Mouse (Mus musculus) hindbrain, embryonic 10.5 days (tissue): Measurements from ENCODE around the gene Med26. TPM values are rescaled to one million over a fixed set of nuclear protein-coding genes. Genes with fewer than 3 reads are reported as not detected.

Experiments
- DNase-seq: peaks from one replicate; pipeline ENCODE4 v3.0.0-alpha.2; 2017; ENCODE audit warnings: low spot score
- H3K27ac ChIP-seq: fragments of 300-500 bp; sonication (generic); 2 replicates; pipeline ENCODE4 v1.5.1; 2016; ENCODE audit warnings: mild to moderate bottlenecking, moderate library complexity
- H3K27me3 ChIP-seq: fragments of 300-500 bp; sonication (generic); 2 replicates; pipeline ENCODE4 v1.6.1; 2016; ENCODE audit warnings: mild to moderate bottlenecking; ENCODE audit not compliant: poor library complexity, insufficient read depth, severe bottlenecking
- H3K36me3 ChIP-seq: fragments of 300-500 bp; sonication (generic); 2 replicates; pipeline ENCODE4 v1.6.1; 2016; ENCODE audit warnings: mild to moderate bottlenecking, moderate library complexity
- H3K4me1 ChIP-seq: fragments of 300-500 bp; sonication (generic); replicated peaks from 2 replicates; pipeline ENCODE4 v1.6.1; 2016; ENCODE audit warnings: mild to moderate bottlenecking
- H3K4me3 ChIP-seq: fragments of 300-500 bp; sonication (generic); 2 replicates; pipeline ENCODE4 v1.5.1; 2016; ENCODE audit warnings: mild to moderate bottlenecking, moderate library complexity
- H3K9me3 ChIP-seq: fragments of 300-500 bp; sonication (generic); 2 replicates; pipeline ENCODE4 v1.6.1; 2016; ENCODE audit warnings: mild to moderate bottlenecking, moderate library complexity
- WGBS: fragments of 180-500 bp; shearing (Covaris S2); methylation state at CpG from one replicate; pipeline ENCODE4 v1.1.7; 2016; 5-methylcytosine and 5-hydroxymethylcytosine counted together
- polyA plus RNA-seq: library from polyadenylated mRNA; unstranded; fragments of >200 nt; fragmentation: Nextera tagmentation; extraction: Ambion mirVana; gene quantifications from 2 replicates; pipeline ENCODE4 v1.2.1, GENCODE M21; 2016

Gene Med26
- polyA plus RNA-seq, 1 experiment from 2014 or later: 21.9 TPM

DNA sequence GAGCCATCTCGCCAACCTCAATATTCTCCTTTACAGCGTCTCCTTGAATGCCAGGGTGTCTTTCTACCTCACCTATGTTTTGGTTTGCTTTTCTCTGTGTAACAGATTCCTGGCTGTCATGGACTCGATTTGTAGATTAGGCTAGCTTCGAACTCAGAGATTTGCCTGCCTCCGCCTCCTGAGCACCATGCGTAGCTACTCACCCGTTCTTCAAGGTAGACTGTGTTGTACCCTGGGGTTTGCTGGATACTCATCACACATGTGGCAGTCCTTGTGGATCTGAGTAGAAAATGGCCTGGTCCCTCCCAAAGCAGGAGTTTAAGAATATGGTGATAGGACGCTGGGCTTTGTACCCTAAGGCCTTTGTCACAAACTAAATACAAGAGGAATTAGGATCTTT lies 54.7 kb downstream of the Med26 start:
- peak; percentile 16 for DNase-seq
- peaks cover 35% of the 10 kb centered on the region for H3K4me1 ChIP-seq
- 17% methylated on average over 8 of the region's 8 CpGs for WGBS
- H3K4me3 ChIP-seq: peak overlapping the region; percentile 95
- H3K36me3 ChIP-seq: peaks cover 56% of the 10 kb centered on the region
- no peaks in the 10 kb centered on the region for H3K27me3 ChIP-seq
- H3K27ac ChIP-seq: peak overlapping the region; percentile 90
- no peaks in the 10 kb centered on the region for H3K9me3 ChIP-seq

DNA sequence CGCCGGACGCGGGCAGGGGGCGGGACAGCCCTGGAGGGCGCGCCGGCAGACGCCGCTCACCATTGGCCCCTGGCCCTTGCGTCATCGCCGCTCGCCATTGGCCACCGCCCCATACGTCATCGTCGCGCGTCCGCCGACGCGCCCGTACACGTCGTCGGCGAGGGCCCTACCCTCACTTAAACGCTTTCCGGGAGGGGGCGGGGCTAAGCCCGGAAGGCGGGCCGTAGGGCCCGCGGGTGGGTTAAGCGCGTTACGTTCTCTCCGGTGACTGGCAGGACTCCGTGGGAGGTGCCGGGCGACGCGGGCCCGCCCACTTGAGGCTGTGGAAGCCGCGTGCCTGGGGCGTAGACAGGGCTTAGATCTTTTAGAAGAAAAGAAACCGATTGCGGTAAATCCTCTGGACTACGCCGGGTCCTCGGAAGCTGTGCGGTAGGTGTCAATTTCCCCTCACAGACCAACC lies 55.4 kb downstream of the Med26 start:
- Histone ChIP-seq H3K4me3 (peak overlapping the region; percentile 95), H3K9me3 (no peaks in the 10 kb centered on the region), H3K4me1 (peaks cover 35% of the 10 kb centered on the region), H3K27ac (peak overlapping the region; percentile 90), H3K27me3 (no peaks in the 10 kb centered on the region), H3K36me3 (peaks cover 57% of the 10 kb centered on the region)
- peak; percentile 99 for DNase-seq
- under 1% methylated on average over 55 of the region's 56 CpGs for WGBS

DNA sequence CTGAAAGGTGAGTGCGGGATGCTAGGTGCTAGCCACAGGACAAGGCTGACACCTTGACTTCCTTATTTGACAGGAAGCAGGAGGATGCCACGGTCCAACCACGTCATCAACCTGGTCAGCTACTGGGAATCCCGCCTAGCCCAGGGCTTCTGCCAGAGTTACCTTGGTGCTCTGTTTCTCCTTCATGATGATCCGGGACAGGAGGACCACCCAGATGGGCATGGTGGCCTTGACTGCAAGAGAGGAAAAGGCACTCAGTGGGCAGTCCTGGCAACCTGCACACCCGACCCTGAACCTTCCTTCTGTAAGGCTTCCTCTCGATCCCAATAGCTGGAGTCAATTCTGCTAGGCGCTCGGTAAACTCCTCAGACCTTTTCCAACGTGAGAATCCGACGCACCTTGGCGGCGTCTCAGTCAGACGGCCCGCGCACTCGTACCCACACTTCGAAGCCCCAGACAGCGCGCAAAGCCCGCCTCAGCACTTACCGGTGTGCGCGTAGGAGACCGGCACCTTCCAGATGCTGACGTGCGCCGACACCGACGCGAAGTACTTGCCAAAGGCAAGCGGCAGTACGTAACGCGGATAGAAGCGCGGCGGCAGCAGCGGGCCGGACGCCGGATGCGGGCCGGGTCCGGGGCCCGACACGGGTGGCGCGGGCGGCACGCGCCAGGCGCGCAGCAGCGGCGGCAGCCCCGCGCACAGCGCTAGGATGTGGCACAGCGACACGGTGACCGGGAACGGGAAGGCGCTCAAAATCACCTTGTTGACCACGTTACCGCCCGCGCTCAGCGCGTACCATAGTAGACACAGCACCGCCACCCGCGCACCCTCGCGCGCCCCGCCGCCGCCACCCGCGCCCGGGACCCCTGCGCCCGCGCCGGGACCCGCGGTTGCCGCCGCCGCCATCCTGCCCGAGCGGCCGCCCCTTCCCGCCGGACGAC lies 56.1 kb downstream of the Med26 start, which contains the start of gene Slc35e1:
Gene Slc35e1 (minus strand): TSS at position 935 of the 942 bp plus-strand sequence.
- Histone ChIP-seq H3K9me3 (no peaks in the 10 kb centered on the region), H3K4me3 (peak within 1 kb of the TSS; percentile 95), H3K27me3 (no peaks in the 10 kb centered on the region), H3K4me1 (peaks cover 35% of the 10 kb centered on the region), H3K27ac (peak within 1 kb of the TSS; percentile 90), H3K36me3 (peaks cover 58% of the 10 kb centered on the region)
- DNase-seq: no peak
- under 1% methylated on average over 98 of the region's 98 CpGs for WGBS

DNA sequence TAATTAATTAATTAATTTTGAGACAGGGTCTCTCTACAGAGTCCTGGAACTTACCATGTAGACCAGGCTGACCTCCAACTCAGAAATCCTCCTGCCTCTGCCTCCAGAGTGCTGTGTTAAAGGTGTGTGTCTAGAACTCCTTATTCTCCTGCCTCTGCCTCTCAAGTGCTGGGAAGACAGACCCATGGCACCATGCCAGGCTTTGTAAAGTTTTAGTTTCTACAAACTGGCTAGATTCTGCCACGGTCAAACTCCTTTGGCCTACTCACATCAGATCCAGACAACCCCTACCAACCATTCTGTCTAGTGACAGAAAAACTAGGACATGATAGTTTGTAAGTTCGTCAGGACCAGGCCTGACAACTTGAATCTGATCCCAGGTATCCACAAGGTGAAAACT lies 57.1 kb downstream of the Med26 start:
- peaks cover 58% of the 10 kb centered on the region for H3K36me3 ChIP-seq
- H3K27me3 ChIP-seq: no peaks in the 10 kb centered on the region
- H3K27ac ChIP-seq: no peak overlapping the region
- H3K4me1 ChIP-seq: peaks cover 35% of the 10 kb centered on the region
- H3K4me3 ChIP-seq: peak overlapping the region; percentile 95
- WGBS: 93% methylated on average over 2 of the region's 2 CpGs
- no peaks in the 10 kb centered on the region for H3K9me3 ChIP-seq
- no peak for DNase-seq

DNA sequence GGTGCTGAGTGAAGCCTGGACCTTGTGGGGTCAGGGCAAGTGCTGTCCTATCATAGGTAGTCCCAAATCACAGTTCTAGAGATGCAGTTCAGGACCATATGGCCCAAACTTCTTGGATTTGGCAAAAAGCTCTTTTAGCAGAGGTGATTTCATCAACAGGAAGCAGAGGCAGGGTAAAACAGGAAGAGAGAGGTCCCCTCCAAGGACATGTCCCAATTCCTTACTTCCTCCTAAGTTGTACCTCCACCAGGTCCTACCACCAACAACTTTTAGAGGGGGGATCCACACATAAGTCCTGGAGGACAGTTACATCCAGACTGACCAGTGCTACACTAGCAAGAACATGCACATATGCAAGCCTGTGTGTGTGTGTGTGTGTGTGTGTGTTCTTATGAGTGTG lies 61.1 kb downstream of the Med26 start:
- Histone ChIP-seq H3K27ac (no peak overlapping the region), H3K4me3 (no peak overlapping the region), H3K9me3 (no peaks in the 10 kb centered on the region), H3K27me3 (no peaks in the 10 kb centered on the region), H3K4me1 (peaks cover 19% of the 10 kb centered on the region), H3K36me3 (peaks cover 79% of the 10 kb centered on the region)
- no peak for DNase-seq

DNA sequence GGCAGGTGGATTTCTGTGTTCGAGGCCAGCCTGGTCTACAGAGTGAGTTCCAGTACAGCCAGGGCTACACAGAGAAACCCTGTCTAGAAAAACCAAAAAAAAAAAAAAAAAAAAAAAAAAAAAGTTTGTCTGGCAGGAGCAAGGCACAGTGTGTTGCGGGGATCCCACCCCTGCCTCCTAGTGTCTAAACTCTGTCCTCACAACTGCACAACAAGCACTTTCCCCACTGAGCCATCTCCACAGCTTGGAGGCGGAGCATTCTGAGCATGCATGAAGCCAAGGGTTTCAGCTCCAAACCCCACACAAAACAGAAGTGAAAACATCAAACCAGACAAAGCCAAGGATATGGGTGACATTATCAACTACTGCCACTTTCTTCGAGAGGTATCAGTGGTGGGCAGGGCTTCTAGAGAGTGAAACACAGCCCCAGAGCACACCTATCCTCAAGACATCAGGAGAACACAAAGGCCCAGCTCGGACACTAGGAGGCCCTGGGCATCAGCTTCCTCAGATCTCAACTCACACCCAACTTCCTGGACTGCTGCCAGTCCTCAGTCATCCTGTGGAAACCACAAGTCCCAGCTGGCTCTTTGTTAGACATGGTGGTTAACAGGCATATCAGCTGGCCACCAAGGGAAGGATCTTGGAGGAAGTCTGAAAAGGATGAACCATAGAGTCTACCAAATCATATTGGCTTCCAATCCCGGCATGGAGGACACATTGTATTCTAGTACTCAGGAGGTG lies 62.4 kb downstream of the Med26 start:
- Histone ChIP-seq H3K27me3 (no peaks in the 10 kb centered on the region), H3K4me3 (no peak overlapping the region), H3K27ac (no peak overlapping the region), H3K36me3 (peaks cover 92% of the 10 kb centered on the region), H3K9me3 (no peaks in the 10 kb centered on the region), H3K4me1 (peaks cover 5% of the 10 kb centered on the region)
- whole genome bisulfite sequencing: 85% methylated on average over 6 of the region's 6 CpGs
- DNase-seq: no peak

DNA sequence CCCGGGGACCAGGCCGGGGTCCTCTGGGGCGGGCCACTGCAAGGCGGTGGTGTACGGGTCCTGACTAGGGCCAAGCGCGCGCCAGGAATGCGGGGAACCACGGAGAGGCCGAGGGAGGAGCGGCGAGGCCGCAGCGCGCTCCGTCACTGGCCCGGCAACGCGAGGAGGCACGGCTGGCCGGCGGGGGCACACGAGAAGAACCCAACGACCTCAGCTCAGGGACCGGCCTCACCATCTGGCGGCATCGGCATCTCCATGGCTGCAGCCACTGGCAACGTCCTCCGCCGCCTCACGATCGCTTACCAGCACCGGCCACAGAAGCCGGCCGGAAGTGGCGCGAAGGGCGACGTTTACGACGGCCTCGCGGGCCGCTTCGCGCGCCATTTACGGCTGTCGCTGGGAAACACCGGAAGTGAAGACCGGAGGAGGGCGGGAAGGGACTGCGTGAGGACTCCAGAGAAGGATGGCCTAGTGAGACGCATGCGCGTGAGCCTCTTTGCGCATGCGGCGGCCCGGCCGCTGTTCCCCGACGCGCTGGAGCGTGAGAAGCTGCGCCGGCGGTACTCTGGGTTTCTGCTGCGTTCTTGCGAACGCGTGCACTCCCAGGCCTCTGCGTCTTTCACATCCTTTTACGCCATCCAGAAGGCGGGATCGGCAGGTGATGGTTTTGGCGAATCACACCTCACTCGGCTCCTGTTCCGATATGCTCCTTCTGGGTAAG lies 73.1 kb downstream of the Med26 start, which contains the start of gene Cherp:
Gene Cherp (minus strand): TSS at position 401 of the 721 bp plus-strand sequence.
- peak; percentile 98 for DNase-seq
- Histone ChIP-seq H3K36me3 (peaks cover 48% of the 10 kb centered on the region), H3K4me3 (peak within 1 kb of the TSS; percentile 93), H3K27me3 (no peaks in the 10 kb centered on the region), H3K4me1 (peaks cover 23% of the 10 kb centered on the region), H3K27ac (peak within 1 kb of the TSS; percentile 94), H3K9me3 (no peaks in the 10 kb centered on the region)
- under 1% methylated on average over 80 of the region's 80 CpGs for WGBS

DNA sequence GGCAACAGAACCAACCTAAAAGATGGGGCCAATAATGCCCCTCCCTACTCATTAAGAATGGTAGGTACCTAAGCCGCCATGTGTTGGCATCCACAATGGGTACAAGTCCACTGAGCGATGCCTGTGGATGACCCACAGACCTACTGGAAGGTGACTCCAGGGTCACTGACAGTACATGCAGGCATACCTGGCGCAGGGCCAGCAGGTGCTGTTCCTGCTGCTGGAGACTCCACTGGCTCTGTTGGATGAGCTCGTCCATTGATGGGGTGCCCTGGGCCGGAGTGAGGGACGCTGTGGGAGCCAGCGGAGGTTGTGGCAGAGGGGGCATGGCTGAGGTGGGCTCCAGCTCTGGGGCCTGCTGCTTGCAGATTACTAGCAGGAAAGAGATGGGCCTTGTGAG lies 77.4 kb downstream of the Med26 start:
- WGBS: 95% methylated on average over 7 of the region's 7 CpGs
- peaks cover 79% of the 10 kb centered on the region for H3K36me3 ChIP-seq

DNA sequence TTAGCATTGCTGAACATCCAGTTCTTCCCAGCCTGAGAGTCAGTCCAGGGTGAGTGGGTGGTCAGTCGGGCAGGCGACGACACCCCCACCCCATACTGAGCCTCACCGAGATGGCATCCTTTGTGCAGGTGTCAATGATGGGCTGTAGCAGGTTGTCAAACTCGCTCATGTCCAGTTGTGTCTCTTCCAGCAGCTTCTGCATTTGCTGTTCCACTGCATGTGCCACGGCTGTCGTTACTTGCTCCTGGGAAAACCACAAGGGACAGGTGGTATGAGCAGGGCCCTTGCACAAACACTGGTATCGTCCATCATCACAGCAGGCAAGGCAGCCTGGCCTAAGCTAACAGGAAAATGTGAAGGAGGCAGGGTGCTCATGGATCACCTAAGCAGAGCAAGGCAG lies 78.1 kb downstream of the Med26 start:
- DNase-seq: no peak
- no peak overlapping the region for H3K4me3 ChIP-seq
- H3K27ac ChIP-seq: no peak overlapping the region
- H3K36me3 ChIP-seq: peaks cover 86% of the 10 kb centered on the region
- peaks cover 13% of the 10 kb centered on the region for H3K4me1 ChIP-seq
- H3K9me3 ChIP-seq: no peaks in the 10 kb centered on the region
- no peaks in the 10 kb centered on the region for H3K27me3 ChIP-seq
- WGBS: 90% methylated on average over 8 of the region's 8 CpGs

More for the DNA sequence above, 77.4 kb downstream of the Med26 start:
- H3K27ac ChIP-seq: no peak overlapping the region
- no peak for DNase-seq
- H3K9me3 ChIP-seq: no peaks in the 10 kb centered on the region
- H3K4me1 ChIP-seq: peaks cover 14% of the 10 kb centered on the region
- H3K4me3 ChIP-seq: no peak overlapping the region
- no peaks in the 10 kb centered on the region for H3K27me3 ChIP-seq

DNA sequence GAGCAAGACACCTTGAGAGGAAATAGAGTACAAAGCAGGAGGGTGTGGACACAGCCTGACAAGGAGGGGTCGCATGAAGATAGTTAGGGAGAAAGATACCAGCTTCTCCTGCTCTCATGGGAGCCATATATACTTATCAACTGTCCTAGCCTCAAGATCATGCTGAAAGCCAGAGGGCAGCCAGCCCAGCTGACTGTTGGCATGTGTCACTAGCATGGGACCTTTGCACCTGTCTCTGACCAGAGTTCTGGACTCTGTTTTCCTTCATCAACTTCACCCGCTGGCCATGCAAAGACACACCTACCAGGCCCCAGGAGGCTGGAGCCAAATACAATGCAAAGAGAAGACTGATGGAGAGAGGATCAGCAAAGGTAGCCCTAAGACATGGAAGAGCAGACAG lies 78.8 kb downstream of the Med26 start:
- H3K27ac ChIP-seq: no peak overlapping the region
- WGBS: 93% methylated on average over 2 of the region's 2 CpGs
- H3K4me1 ChIP-seq: peaks cover 10% of the 10 kb centered on the region
- no peak for DNase-seq
- H3K36me3 ChIP-seq: peaks cover 93% of the 10 kb centered on the region
- no peaks in the 10 kb centered on the region for H3K9me3 ChIP-seq
- H3K4me3 ChIP-seq: no peak overlapping the region
- H3K27me3 ChIP-seq: no peaks in the 10 kb centered on the region

DNA sequence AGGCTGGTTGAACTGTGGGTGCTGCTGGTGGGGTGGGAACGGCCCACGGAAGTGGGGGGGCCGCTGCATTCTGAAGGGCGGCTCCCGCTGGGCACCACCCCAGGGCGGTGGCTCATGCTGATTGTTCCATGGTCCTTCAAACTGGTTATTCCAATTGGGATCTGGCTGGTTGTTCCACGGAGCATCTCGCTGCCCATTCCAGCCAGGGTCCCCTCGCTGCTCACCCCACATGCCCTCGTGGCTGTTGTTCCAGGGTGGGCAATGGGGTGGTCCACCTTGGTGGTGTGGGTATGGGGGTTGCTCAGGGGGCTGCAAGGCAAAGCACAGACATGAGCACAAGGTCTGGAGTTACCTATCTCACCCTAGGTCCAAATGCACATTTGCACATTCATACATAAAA lies 83.9 kb downstream of the Med26 start:
- Histone ChIP-seq H3K36me3 (peaks cover 100% of the 10 kb centered on the region), H3K4me1 (no peaks in the 10 kb centered on the region), H3K27me3 (no peaks in the 10 kb centered on the region), H3K4me3 (no peak overlapping the region), H3K9me3 (no peaks in the 10 kb centered on the region), H3K27ac (no peak overlapping the region)
- DNase-seq: no peak
- 97% methylated on average over 10 of the region's 10 CpGs for WGBS

DNA sequence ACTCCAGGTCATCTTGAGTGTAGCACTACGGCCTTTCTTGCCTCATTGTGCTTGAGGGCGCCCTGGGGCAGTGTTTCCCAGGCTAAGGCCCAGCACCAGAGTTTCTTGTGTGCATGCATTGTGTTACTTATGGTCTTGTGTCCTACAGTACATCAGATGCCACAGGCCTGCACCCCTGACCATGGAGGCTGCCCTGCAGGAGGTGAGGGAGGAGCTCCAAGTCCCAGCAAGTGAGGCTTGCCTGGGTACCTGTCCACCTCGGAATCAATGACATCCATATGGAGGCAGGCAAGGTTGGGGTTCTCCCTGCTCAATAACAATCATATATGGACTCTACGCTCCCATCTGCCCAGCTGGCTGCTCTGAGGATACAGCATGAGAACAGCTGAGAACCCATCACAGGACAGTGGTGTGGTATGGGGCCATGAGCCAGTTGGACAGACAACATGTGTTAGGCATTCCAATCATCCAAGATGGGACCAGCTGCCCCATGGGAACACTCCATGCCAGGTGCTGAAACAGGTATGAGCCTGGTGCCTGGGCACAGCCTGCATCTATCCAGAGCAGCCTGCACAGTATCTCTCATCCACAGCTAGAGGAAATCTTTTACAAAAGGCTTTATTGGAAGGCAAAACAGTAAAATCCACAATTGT lies 88.1 kb downstream of the Med26 start:
- H3K36me3 ChIP-seq: peaks cover 87% of the 10 kb centered on the region
- 93% methylated on average over 4 of the region's 4 CpGs for WGBS
- H3K4me3 ChIP-seq: no peak overlapping the region
- no peak overlapping the region for H3K27ac ChIP-seq
- no peak for DNase-seq
- no peaks in the 10 kb centered on the region for H3K27me3 ChIP-seq
- no peaks in the 10 kb centered on the region for H3K9me3 ChIP-seq
- H3K4me1 ChIP-seq: no peaks in the 10 kb centered on the region
